ENCODE assay signal across 23 mouse cellular contexts in genomic region chr14:79244571-79244970, GRCm38 (mm10). TPM values are rescaled to one million over a fixed set of nuclear protein-coding genes. Genes with fewer than 3 reads are reported as not detected.
DNase-seq lines count a peak whose midpoint lies in the region; ATAC-seq and TF ChIP-seq lines count a peak whose summit lies in the region.
"Had no signal": no experiment of that assay in that cellular context is flagged by ENCODE, and none has a peak within 500 bp of the region (broad histone marks: within the 10 kb centered on the region; RNA-seq: fewer than 3 reads in every experiment).

No protein-coding gene starts in this region.

- no peak overlapping the region for H3K27ac ChIP-seq in forebrain, embryonic 11.5 days (ENCODE audit: low read depth, low read length)
- H3K27ac ChIP-seq in forebrain, embryonic 10.5 days, result no peak overlapping the region; the same call in 1 of the 2 replicates
- H3K27ac ChIP-seq in midbrain, embryonic 16.5 days (ENCODE audit: low read length), result peak overlapping the region; percentile 60
- H3K27ac ChIP-seq in midbrain, embryonic 11.5 days (ENCODE audit: low read depth, low read length), result no peak overlapping the region
- peak overlapping the region; percentile 24; the same call in 1 of the 2 replicates for H3K27ac ChIP-seq in forebrain, postnatal 0 days (ENCODE audit: low read depth, low read length)
- H3K27ac ChIP-seq: heart, embryonic 10.5 days; stomach, embryonic 15.5 days had no signal

- H3K9ac ChIP-seq in forebrain, embryonic 11.5 days (ENCODE audit: low read length), result no peak overlapping the region
- no peak overlapping the region for H3K9ac ChIP-seq in midbrain, embryonic 16.5 days (ENCODE audit: low read depth, low read length)
- no peak overlapping the region for H3K9ac ChIP-seq in midbrain, embryonic 11.5 days (ENCODE audit: low read length)
- H3K9ac ChIP-seq in forebrain, postnatal 0 days, result no peak overlapping the region
- H3K9ac ChIP-seq: stomach, embryonic 15.5 days had no signal

- TF ChIP-seq CTCF in forebrain, postnatal 0 days (IDR thresholded peaks at IDR 0.05; ENCODE audit: low read depth), result no peak

- H3K4me2 ChIP-seq in forebrain, embryonic 11.5 days (ENCODE audit: low read depth, low read length, severe bottlenecking), result no peak overlapping the region
- H3K4me2 ChIP-seq in midbrain, embryonic 16.5 days (ENCODE audit: low read length), result no peak overlapping the region
- H3K4me2 ChIP-seq in midbrain, embryonic 11.5 days, result no peak overlapping the region
- H3K4me2 ChIP-seq in forebrain, postnatal 0 days (ENCODE audit: low read depth), result no peak overlapping the region
- H3K4me2 ChIP-seq: stomach, embryonic 15.5 days had no signal

- no peaks in the 10 kb centered on the region for H3K27me3 ChIP-seq in forebrain, embryonic 11.5 days (ENCODE audit: control insufficient read depth, insufficient read depth, low read length)
- no peaks in the 10 kb centered on the region for H3K27me3 ChIP-seq in forebrain, embryonic 10.5 days (ENCODE audit: poor library complexity, severe bottlenecking)
- no peaks in the 10 kb centered on the region for H3K27me3 ChIP-seq in midbrain, embryonic 16.5 days (ENCODE audit: control insufficient read depth, insufficient read depth, low read depth, low read length)
- H3K27me3 ChIP-seq in midbrain, embryonic 11.5 days (ENCODE audit: control insufficient read depth, insufficient read depth, low read length), result no peaks in the 10 kb centered on the region
- no peaks in the 10 kb centered on the region for H3K27me3 ChIP-seq in forebrain, postnatal 0 days (ENCODE audit: insufficient read depth, low read length)
- H3K27me3 ChIP-seq: Patski; stomach, embryonic 15.5 days had no signal

- no peaks in the 10 kb centered on the region for H3K36me3 ChIP-seq in forebrain, embryonic 11.5 days (ENCODE audit: control insufficient read depth, insufficient read depth, low read length)
- no peaks in the 10 kb centered on the region; the same call in 1 of the 2 replicates for H3K36me3 ChIP-seq in forebrain, embryonic 10.5 days (replicated peaks)
- no peaks in the 10 kb centered on the region for H3K36me3 ChIP-seq in midbrain, embryonic 16.5 days (ENCODE audit: control insufficient read depth, insufficient read depth, low read length)
- H3K36me3 ChIP-seq in midbrain, embryonic 11.5 days (ENCODE audit: control insufficient read depth, insufficient read depth, low read length), result no peaks in the 10 kb centered on the region
- no peaks in the 10 kb centered on the region for H3K36me3 ChIP-seq in forebrain, postnatal 0 days (ENCODE audit: insufficient read depth)
- H3K36me3 ChIP-seq: stomach, embryonic 15.5 days had no signal

- peaks cover 4% of the 10 kb centered on the region; the same call in 1 of the 2 replicates for H3K9me3 ChIP-seq in forebrain, embryonic 11.5 days (ENCODE audit: control insufficient read depth, low read length)
- H3K9me3 ChIP-seq in forebrain, embryonic 10.5 days, result peaks cover 4% of the 10 kb centered on the region
- H3K9me3 ChIP-seq in midbrain, embryonic 16.5 days (replicated peaks; ENCODE audit: control insufficient read depth, low read length, poor library complexity, severe bottlenecking), result no peaks in the 10 kb centered on the region
- H3K9me3 ChIP-seq in midbrain, embryonic 11.5 days (ENCODE audit: control insufficient read depth, low read length), result no peaks in the 10 kb centered on the region
- no peaks in the 10 kb centered on the region for H3K9me3 ChIP-seq in forebrain, postnatal 0 days (ENCODE audit: low read length)
- H3K9me3 ChIP-seq: heart, embryonic 10.5 days; stomach, embryonic 15.5 days had no signal

- WGBS in forebrain, embryonic 11.5 days, result 61% methylated on average over 3 of the region's 3 CpGs
- 68% methylated on average over 3 of the region's 3 CpGs for WGBS in forebrain, embryonic 10.5 days
- 48% methylated on average over 3 of the region's 3 CpGs for whole genome bisulfite sequencing in midbrain, embryonic 16.5 days
- 61% methylated on average over 3 of the region's 3 CpGs for WGBS in midbrain, embryonic 11.5 days
- 45% methylated on average over 3 of the region's 3 CpGs for WGBS in forebrain, postnatal 0 days

- H3K4me1 ChIP-seq in forebrain, embryonic 11.5 days (replicated peaks; ENCODE audit: control insufficient read depth, insufficient read depth, low read length), result peaks cover 2% of the 10 kb centered on the region; the same call in 1 of the 2 replicates
- H3K4me1 ChIP-seq in forebrain, embryonic 10.5 days, result peaks cover 28% of the 10 kb centered on the region
- 0 out of 2 replicates have a peak, but pooled peaks cover 2% of the 10 kb centered on the region for H3K4me1 ChIP-seq in midbrain, embryonic 16.5 days (ENCODE audit: control insufficient read depth, insufficient read depth, low read length)
- 0 out of 2 replicates have a peak, but pooled peaks cover 2% of the 10 kb centered on the region for H3K4me1 ChIP-seq in midbrain, embryonic 11.5 days (ENCODE audit: control insufficient read depth, insufficient read depth, low read length)
- H3K4me1 ChIP-seq in forebrain, postnatal 0 days (ENCODE audit: insufficient read depth), result no peaks in the 10 kb centered on the region; the same call in 1 of the 2 replicates
- H3K4me1 ChIP-seq: stomach, embryonic 15.5 days had no signal

- H3K4me3 ChIP-seq in forebrain, embryonic 11.5 days (ENCODE audit: low read depth, low read length), result no peak overlapping the region
- no peak overlapping the region for H3K4me3 ChIP-seq in forebrain, embryonic 10.5 days
- no peak overlapping the region for H3K4me3 ChIP-seq in midbrain, embryonic 16.5 days (ENCODE audit: low read depth, low read length)
- H3K4me3 ChIP-seq in midbrain, embryonic 11.5 days (ENCODE audit: low read depth, low read length), result no peak overlapping the region
- no peak overlapping the region for H3K4me3 ChIP-seq in forebrain, postnatal 0 days (ENCODE audit: low read depth, low read length)
- H3K4me3 ChIP-seq: heart, embryonic 10.5 days; stomach, embryonic 15.5 days had no signal

- no peak for ATAC-seq in forebrain, embryonic 11.5 days (replicated peaks; ENCODE audit: low FRiP score)
- peak; percentile 67 for ATAC-seq in midbrain, embryonic 16.5 days
- ATAC-seq in midbrain, embryonic 11.5 days (ENCODE audit: low FRiP score), result no peak
- peak; percentile 90 for ATAC-seq in forebrain, postnatal 0 days
- ATAC-seq: inflammation-experienced regulatory T-cells, adult 6 months; Patski had no signal

- DNase-seq in forebrain, embryonic 11.5 days (ENCODE audit: low spot score), result peak; percentile 49
- DNase-seq in forebrain, embryonic 10.5 days (ENCODE audit: extremely low spot score, low spot score), result no peak
- DNase-seq in midbrain, embryonic 11.5 days (ENCODE audit: low spot score, missing footprints), result no peak
- peak; percentile 10 to 18 for DNase-seq in cerebellum, postnatal 36 days
- peak; percentile 70 for DNase-seq in forebrain, postnatal 0 days
- DNase-seq in kidney, postnatal 4 days, result no peak
- DNase-seq in right cerebral cortex, postnatal 10 days (ENCODE audit: low spot score in 2 of 2), result no peak
- DNase-seq: adrenal gland, postnatal 25 days; gastrocnemius, postnatal 36 days; heart, postnatal 10 days; kidney, adult 9 months; kidney, postnatal 36 days; liver; lung, adult 18-20 months; right cerebral cortex, adult 18-20 months; thymus, postnatal 25 days had no signal

RNA-seq across cellular contexts. Expression of gene Zfp957, which starts 2.6 kb away (rescaled TPM):
- polyA plus RNA-seq in forebrain, embryonic 11.5 days (2014; fragmentation: Nextera tagmentation; extraction: Ambion mirVana), result not detected in 2 replicates
- polyA plus RNA-seq in forebrain, embryonic 10.5 days (2016; fragmentation: Nextera tagmentation; extraction: Ambion mirVana), result not detected in 2 replicates
- not detected in 2 replicates for polyA plus RNA-seq in midbrain, embryonic 16.5 days (2015; fragmentation: Nextera tagmentation; extraction: Ambion mirVana)
- polyA plus RNA-seq in midbrain, embryonic 11.5 days (2014; fragmentation: Nextera tagmentation; extraction: Ambion mirVana), result not detected in 2 replicates
- not detected in 2 replicates for total RNA-seq in forebrain, postnatal 0 days (2014; rRNA removed)
- not detected in 2 replicates for polyA plus RNA-seq in forebrain, postnatal 0 days (2015; fragmentation: Nextera tagmentation; extraction: Ambion mirVana)
- total RNA-seq: adrenal gland, postnatal 25 days; gastrocnemius, postnatal 36 days; heart, postnatal 10 days; layer of hippocampus, postnatal 25 days; left cerebral cortex, postnatal 25 days had no signal
- polyA plus RNA-seq: stomach, embryonic 15.5 days had no signal

RNA-seq across cellular contexts. Expression of gene Rgcc, which starts 56.9 kb away (rescaled TPM):
- polyA plus RNA-seq in forebrain, embryonic 11.5 days (2014; fragmentation: Nextera tagmentation; extraction: Ambion mirVana), result 72.4 and 75.8 TPM in 2 replicates
- 52.1 and 60.1 TPM in 2 replicates for polyA plus RNA-seq in forebrain, embryonic 10.5 days (2016; fragmentation: Nextera tagmentation; extraction: Ambion mirVana)
- polyA plus RNA-seq in midbrain, embryonic 16.5 days (2015; fragmentation: Nextera tagmentation; extraction: Ambion mirVana), result 26.3 and 36.4 TPM in 2 replicates
- 13.7 and 18.7 TPM in 2 replicates for polyA plus RNA-seq in midbrain, embryonic 11.5 days (2014; fragmentation: Nextera tagmentation; extraction: Ambion mirVana)
- 33.3 and 55.5 TPM in 2 replicates for total RNA-seq in forebrain, postnatal 0 days (2014; rRNA removed)
- 31.2 and 33.9 TPM in 2 replicates for polyA plus RNA-seq in forebrain, postnatal 0 days (2015; fragmentation: Nextera tagmentation; extraction: Ambion mirVana)

Comparison
In these comparisons a context has a peak if more than half of its experiments do, and no peak if none do; other contexts are left out.
1. ATAC-seq: peak in midbrain, embryonic 16.5 days (single experiment) and forebrain, postnatal 0 days (single experiment); none in forebrain, embryonic 11.5 days (single experiment) and midbrain, embryonic 11.5 days (single experiment).
2. DNase-seq: peak in forebrain, embryonic 11.5 days (single experiment), cerebellum, postnatal 36 days (2 of 2) and forebrain, postnatal 0 days (single experiment); none in forebrain, embryonic 10.5 days (single experiment), midbrain, embryonic 11.5 days (single experiment), kidney, postnatal 4 days (0 of 2) and right cerebral cortex, postnatal 10 days (0 of 2).
3. H3K27ac ChIP-seq: peak in midbrain, embryonic 16.5 days (single experiment) and forebrain, postnatal 0 days (single experiment); none in forebrain, embryonic 11.5 days (single experiment), forebrain, embryonic 10.5 days (single experiment) and midbrain, embryonic 11.5 days (single experiment).